Mouse (Mus musculus) small intestine, adult 2 months (tissue): Measurements from ENCODE around the gene Naa30. TPM values are rescaled to one million over a fixed set of nuclear protein-coding genes. Genes with fewer than 3 reads are reported as not detected.

ENCODE experiments used
- H3K27ac ChIP-seq: fragments of 200-500 bp; 2 replicates; pipeline ENCODE4 v1.5.1; 2012; ENCODE audit warnings: low read depth, low read length, control low read depth, inconsistent platforms; ENCODE audit not compliant: insufficient read depth
- H3K27me3 ChIP-seq: fragments of 200-500 bp; 2 replicates; pipeline ENCODE4 v1.6.1; 2012; ENCODE audit warnings: mild to moderate bottlenecking, moderate library complexity, low read length, inconsistent platforms; ENCODE audit not compliant: control insufficient read depth, insufficient read depth
- H3K36me3 ChIP-seq: fragments of 200-500 bp; 2 replicates; pipeline ENCODE4 v1.6.1; 2012; ENCODE audit warnings: mild to moderate bottlenecking, low read length, control low read depth, inconsistent platforms; ENCODE audit not compliant: control insufficient read depth, insufficient read depth
- H3K4me1 ChIP-seq: fragments of 200-500 bp; 2 replicates; pipeline ENCODE4 v1.6.1; 2012; ENCODE audit warnings: low read length, inconsistent platforms, mixed read lengths; ENCODE audit not compliant: control insufficient read depth, insufficient read depth, insufficient read length
- H3K4me3 ChIP-seq: fragments of 200-500 bp; 2 replicates; pipeline ENCODE4 v1.5.1; 2012; ENCODE audit warnings: low read depth, mild to moderate bottlenecking, control low read depth, inconsistent platforms, low read length, moderate library complexity
- CTCF ChIP-seq: fragments of 200-500 bp; IDR thresholded peaks from 2 replicates; pipeline ENCODE4 v1.5.1; 2012; ENCODE audit warnings: low read depth, mild to moderate bottlenecking, control low read depth, inconsistent platforms, low read length, moderate library complexity, mixed read lengths; ENCODE audit not compliant: insufficient replicate concordance, insufficient read length; ENCODE audit errors: extremely low read depth
- POLR2A ChIP-seq: fragments of 200-500 bp; IDR thresholded peaks from 2 replicates; pipeline ENCODE4 v1.6.1; 2012; ENCODE audit warnings: low read depth, mild to moderate bottlenecking, control low read depth, inconsistent platforms, low read length, moderate library complexity
- WGBS: fragments of 180-500 bp; shearing (Covaris S2); methylation state at CpG from one replicate; pipeline ENCODE4 v1.1.7; 2018; 5-methylcytosine and 5-hydroxymethylcytosine counted together
- polyA plus RNA-seq: library from polyadenylated mRNA; depleted of rRNA; stranded (reverse); fragments of >200 nt; gene quantifications from 2 replicates; pipeline ENCODE4 v1.2.3, GENCODE M21; 2012; rRNA removed

Gene Naa30
- 1.9 and 3.7 TPM in 2 replicates for polyA plus RNA-seq

DNA sequence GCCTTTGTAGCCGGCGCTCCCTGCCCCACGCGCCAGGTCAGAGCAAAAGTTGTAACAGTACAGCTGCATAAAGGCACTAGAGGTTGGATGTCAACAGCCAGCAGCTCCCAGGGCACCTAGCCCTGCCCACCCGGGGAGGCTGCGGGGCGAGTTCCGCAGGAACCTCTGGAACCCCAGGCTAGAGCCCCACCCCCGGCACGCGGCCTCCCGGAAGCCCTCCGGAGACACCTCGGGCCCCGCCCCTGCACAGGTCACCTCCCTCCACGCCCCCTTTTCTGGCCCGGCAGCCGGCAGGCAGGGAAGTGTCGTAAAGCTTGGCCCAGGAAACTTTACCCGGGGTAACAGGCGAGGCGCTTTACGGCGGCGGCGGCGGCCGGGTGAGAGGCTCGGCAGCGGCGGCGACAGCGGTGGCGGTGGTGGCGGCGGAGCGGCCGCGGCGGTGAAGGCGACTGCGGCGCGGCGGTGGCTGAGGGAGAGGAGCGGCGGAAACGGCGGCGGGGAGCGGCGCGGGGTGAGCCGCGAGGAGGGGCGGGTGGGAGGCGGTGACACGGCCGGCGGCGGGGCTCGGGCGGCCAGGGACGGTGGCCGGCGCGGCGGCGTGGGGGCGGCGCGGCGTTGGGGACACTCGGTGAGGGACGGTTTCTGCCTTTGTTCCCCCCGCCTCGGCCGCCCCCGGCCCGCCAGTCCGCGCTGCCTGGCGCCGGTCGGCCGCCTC, at the start of gene Naa30:
Naa30 (plus strand) TSS at position 360 of the 715 bp plus-strand sequence.
- Histone ChIP-seq H3K27me3 (no peaks in the 10 kb centered on the region), H3K27ac (peak within 1 kb of the TSS; percentile 97), H3K36me3 (0 out of 2 replicates have a peak, but pooled peaks cover 1% of the 10 kb centered on the region), H3K4me3 (peak within 1 kb of the TSS; percentile 99), H3K4me1 (peaks cover 8% of the 10 kb centered on the region; the same call in 1 of the 2 replicates)
- 1% methylated on average over 62 of the region's 86 CpGs for WGBS
- TF ChIP-seq CTCF: no peak
- peak; percentile 84 for TF ChIP-seq POLR2A

DNA sequence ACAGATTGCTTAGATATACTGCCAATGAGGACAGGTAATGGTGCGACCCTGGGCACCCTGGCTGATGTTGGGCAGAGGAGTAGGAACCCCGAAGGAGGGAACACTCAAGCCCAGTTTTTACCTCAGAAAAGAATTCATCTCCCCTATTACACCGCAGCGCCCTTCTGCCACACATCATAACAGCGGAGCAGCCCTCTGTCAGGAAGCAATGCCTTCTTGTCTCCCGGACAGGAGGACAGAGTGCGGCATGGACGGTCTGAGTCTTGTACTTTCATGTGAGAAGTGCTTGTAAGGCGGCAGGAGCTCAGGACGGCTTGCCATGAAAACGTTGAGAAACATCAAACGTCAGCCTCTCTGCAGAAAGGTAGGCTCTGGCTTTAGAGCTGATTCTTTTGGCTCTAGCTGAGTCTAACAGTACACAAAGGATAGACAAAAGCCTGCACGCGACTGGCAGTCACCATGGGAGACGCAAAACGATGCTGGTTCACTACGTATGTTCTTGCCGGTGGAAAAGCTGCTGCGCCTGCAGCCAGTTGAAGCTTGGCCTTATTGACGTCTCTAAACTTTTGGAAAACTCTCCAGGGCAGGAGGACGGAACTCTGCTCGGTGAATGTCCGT, 44.8 kb upstream of the Naa30 start:
- TF ChIP-seq CTCF (no peak), POLR2A (no peak)
- no peaks in the 10 kb centered on the region for H3K36me3 ChIP-seq
- no peak overlapping the region for H3K27ac ChIP-seq
- H3K4me1 ChIP-seq: no peaks in the 10 kb centered on the region
- H3K4me3 ChIP-seq: no peak overlapping the region
- no peaks in the 10 kb centered on the region for H3K27me3 ChIP-seq
- 88% methylated on average over 23 of the region's 23 CpGs for WGBS

DNA sequence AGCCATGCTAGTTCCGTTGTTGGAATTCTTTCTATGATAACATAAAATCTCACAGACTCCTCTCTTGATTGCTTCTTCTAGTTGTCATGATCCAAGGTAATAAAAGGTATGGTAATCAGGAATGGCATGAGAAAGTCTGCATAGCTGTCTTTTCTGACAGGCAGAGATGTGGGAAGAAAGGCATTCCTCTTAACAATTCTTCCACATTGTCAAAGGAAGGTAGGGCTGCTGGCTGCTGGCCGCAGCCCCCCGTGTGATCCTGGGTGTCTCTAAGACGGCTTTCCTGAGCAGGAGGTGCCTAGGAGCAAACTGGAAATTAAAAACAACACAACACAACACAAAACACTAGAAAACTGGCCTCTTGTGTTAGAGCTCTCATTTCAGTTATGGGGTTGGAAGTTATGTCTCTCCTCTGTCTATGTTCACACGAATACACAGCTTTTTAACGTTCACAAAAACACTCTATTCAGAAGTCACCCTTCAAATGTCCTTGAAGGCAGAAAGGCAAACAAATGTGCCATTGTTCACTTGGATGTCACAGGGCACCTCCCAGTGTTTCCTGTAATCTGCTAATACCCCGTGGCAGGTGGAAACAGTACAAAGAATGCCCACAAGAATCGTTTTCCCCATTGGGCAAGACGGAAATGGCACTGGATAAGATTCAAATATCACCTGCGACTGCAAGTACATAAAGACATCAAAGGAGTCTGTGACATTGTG, 43.3 kb upstream of the Naa30 start:
- no peaks in the 10 kb centered on the region for H3K27me3 ChIP-seq
- no peak overlapping the region for H3K4me3 ChIP-seq
- no peaks in the 10 kb centered on the region for H3K4me1 ChIP-seq
- H3K27ac ChIP-seq: no peak overlapping the region
- WGBS: 34% methylated on average over 10 of the region's 10 CpGs
- H3K36me3 ChIP-seq: no peaks in the 10 kb centered on the region
- TF ChIP-seq POLR2A (no peak), CTCF (no peak)

DNA sequence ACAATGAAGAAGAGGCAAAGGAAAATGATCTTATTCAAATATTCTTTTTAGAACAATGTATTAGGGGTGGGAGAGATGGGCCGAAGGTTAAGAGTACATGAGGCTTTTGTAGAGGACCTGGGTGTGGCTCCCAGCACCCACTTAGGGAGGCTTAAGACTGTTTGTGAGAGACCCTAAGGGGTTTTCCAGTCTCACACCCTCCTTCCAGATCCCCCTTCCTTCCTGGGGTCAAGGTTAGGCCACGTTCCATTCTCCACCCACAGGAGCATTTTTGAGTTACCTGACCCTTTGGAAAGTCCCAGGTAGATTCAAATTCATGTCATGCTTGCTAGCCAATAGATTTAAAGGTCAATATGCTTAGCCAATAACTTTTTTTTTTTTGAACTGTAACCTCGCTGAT, 39.6 kb upstream of the Naa30 start:
- WGBS: 88% methylated on average over 3 of the region's 3 CpGs
- H3K4me1 ChIP-seq: no peaks in the 10 kb centered on the region
- H3K27ac ChIP-seq: no peak overlapping the region
- no peaks in the 10 kb centered on the region for H3K27me3 ChIP-seq
- no peak overlapping the region for H3K4me3 ChIP-seq
- no peak for TF ChIP-seq CTCF
- no peak for TF ChIP-seq POLR2A
- H3K36me3 ChIP-seq: no peaks in the 10 kb centered on the region

DNA sequence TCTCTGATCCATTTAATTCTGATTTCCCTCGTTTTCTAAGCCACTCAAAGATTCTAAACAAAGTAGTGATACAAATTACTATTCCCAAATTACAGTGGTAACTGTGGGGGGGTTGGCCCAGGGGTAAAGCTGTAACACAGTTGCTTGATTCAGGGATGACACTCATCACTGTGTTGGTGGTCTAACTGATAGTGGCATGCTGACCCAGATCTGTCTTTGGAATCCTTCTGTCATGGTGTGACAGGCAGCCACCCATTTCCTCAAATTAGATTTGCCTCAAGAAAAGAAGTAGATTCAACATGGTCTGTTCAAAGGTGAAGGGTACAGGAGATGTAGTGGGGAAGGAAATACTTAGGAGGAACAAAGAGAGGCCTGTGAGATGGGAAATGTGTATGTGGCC, 33.9 kb upstream of the Naa30 start:
- Histone ChIP-seq H3K36me3 (no peaks in the 10 kb centered on the region), H3K4me1 (no peaks in the 10 kb centered on the region), H3K27ac (no peak overlapping the region), H3K4me3 (no peak overlapping the region), H3K27me3 (no peaks in the 10 kb centered on the region)
- TF ChIP-seq CTCF (no peak), POLR2A (no peak)
- WGBS: 62% methylated on average over 1 of the region's 1 CpGs

DNA sequence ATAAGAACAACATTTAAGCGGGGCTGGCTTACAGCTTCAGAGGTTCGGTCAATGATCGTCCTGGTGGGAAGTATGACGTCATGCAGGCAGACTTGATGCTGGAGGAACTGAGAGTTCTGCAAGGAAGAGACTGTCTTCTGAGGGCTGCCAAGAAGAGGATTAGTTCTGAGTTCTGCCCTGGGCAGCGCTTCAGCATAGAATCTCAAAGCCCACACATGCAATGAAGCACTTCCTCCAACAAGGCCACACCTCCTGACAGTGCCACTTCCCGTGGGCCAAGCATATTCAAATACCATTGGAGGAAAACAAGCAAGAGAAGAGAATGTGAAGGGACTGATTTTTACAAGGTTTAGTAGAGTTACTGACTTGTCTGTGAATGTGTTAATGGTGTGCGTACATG, 31.3 kb upstream of the Naa30 start:
- TF ChIP-seq POLR2A (no peak), CTCF (no peak)
- Histone ChIP-seq H3K27ac (no peak overlapping the region), H3K27me3 (no peaks in the 10 kb centered on the region), H3K4me1 (no peaks in the 10 kb centered on the region), H3K4me3 (no peak overlapping the region), H3K36me3 (no peaks in the 10 kb centered on the region)
- WGBS: 88% methylated on average over 7 of the region's 7 CpGs

DNA sequence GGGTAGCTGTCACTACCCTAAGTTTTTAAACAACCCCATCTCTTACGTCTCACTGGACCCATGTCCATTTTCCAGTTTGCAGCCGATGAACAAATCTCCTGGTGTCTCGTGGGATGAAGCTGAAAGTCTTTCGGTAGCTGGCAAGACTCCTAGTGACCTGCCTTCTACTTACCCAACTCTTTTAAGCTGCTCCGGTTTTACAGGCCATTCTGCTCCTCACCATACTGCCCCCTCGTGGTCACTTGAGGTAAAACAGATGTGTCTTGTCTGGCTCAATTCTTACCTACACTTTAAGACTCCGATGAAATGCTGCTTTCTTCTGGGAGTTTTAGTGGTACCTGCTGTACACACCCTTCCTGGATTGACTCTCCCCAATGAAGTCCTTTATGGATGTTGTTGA, 18.2 kb upstream of the Naa30 start:
- H3K4me1 ChIP-seq: no peaks in the 10 kb centered on the region
- TF ChIP-seq CTCF (peak; percentile 76; the same call in 1 of the 2 replicates), POLR2A (no peak)
- no peak overlapping the region for H3K4me3 ChIP-seq
- H3K27ac ChIP-seq: no peak overlapping the region
- WGBS: 26% methylated on average over 7 of the region's 7 CpGs
- no peaks in the 10 kb centered on the region for H3K27me3 ChIP-seq
- no peaks in the 10 kb centered on the region for H3K36me3 ChIP-seq
